Mouse (Mus musculus): ENCODE measurements around the gene Susd2.

The Susd2 gene

DNA sequence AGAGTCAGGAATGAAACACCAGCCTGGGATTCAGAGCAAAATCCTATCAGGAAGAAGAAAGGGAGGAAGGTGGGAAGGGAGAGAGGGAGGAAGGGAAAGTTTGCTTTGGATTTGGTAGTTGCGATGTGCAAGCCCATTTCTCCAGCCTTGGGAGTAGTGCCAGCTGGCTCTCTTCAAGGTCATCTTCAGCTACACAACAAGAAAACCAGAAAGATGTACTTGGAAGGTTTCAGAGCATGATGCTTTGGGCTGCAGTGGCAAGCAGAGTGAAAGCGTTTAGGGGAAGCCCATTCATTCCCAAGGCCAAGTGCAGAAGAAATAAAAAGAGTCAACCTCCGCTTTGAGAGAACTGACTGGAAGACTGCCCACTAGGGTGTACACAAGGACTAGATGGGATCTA lies 16.3 kb downstream of the Susd2 start:
- peak; percentile 84 to 93 for DNase-seq (ENCODE audit: inconsistent age in 2 of 2, low spot score in 1 of 2)

GRCm38 (mm10) chr10:75626991-75627390 lies 16.8 kb downstream of the Susd2 start:
- DNase-seq (ENCODE audit: inconsistent age in 2 of 2, low spot score in 1 of 2) = peak in 1 of 2 experiments; percentile 47

DNA sequence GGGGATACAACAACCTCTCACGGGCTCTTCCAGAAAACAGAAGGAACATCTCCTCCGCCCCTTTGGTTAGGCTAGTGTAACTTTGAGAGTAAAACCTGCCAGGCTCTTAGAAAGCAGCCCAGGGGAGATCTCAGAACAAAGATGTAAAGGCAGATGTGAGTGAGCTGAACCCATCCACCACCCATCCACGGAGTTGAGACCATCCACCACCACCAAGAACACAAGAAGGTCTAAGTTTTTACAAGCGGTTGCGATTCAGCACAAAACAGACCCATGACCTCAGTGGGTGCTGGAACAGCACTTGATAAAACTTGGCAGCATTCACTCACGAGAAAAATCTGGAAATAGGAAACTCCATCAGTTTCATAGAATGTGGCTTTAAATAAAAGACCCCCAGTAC lies 17.9 kb downstream of the Susd2 start:
- no peak for DNase-seq (ENCODE audit: inconsistent age in 2 of 2, low spot score in 1 of 2)

GRCm38 (mm10) chr10:75620818-75621217 lies 23.0 kb downstream of the Susd2 start:
- no peak for DNase-seq (ENCODE audit: inconsistent age in 2 of 2, low spot score in 1 of 2)

GRCm38 (mm10) chr10:75616044-75616443 lies 27.8 kb downstream of the Susd2 start:
- DNase-seq (ENCODE audit: inconsistent age in 2 of 2, low spot score in 1 of 2) = no peak

GRCm38 (mm10) chr10:75610486-75610885 lies 33.3 kb downstream of the Susd2 start:
- DNase-seq (ENCODE audit: inconsistent age in 2 of 2, low spot score in 1 of 2) = no peak

GRCm38 (mm10) chr10:75608975-75609374 lies 34.8 kb downstream of the Susd2 start:
- DNase-seq (ENCODE audit: inconsistent age in 2 of 2, low spot score in 1 of 2) = peak in 1 of 2 experiments; percentile 64

GRCm38 (mm10) chr10:75607253-75607652 lies 36.6 kb downstream of the Susd2 start:
- DNase-seq (ENCODE audit: inconsistent age in 2 of 2, low spot score in 1 of 2) = no peak

DNA sequence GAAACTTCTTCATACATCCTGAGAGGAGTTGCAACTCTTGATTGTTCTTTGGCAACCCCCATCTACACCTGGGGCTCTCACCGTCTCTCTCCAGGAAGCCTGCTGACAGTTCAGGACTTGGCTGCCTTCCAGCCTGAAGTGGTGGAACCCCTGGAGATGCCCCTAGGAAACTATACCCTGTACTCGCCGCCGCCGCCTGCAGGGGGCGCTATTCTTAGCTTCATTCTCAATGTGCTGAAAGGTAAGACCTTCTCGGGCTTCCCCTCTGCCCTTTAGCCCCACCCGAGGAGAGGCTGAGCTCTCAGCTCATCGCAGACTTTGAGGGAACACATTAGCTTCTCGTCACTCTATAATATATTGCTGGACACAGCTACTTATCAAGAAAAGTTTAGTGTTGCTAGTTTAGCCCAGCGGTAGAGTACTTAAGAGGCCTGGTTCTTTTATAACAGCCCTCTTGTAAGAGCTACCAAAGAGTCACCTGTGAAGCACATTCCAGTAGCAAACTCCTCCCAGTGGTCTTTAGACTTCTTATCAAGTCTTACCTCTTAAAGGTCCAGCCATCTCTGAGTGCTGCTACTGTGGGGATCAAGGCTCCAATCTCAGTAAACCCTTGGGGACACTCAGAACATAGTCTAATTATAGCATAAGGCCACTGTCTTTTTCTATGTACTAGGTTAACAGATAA lies 38.5 kb downstream of the Susd2 start:
- peak in 1 of 2 experiments; percentile 64 for DNase-seq (ENCODE audit: inconsistent age in 2 of 2, low spot score in 1 of 2)

GRCm38 (mm10) chr10:75600189-75600730 lies 43.5 kb downstream of the Susd2 start:
- no peak for DNase-seq (ENCODE audit: inconsistent age in 2 of 2, low spot score in 1 of 2)

DNA sequence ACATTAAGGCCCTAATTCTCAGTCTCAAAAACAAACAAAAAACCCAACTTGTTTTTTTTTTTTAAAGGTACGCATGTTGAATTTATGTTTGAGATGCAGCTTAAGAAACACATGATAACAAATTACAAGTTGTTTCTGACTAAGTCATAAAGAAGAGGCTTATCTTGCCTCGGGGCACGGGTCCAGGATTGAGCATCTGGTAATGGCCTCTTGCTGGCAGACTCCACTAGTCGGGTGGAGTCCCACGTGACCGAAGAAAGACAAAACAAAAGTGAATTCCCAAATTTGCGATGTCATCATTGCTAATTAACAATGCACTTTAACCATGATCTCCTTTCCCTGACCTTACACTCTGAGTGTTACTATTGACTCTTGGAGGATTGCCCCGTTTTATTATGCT lies 47.8 kb downstream of the Susd2 start:
- peak; percentile 71 to 77 for DNase-seq (ENCODE audit: inconsistent age in 2 of 2, low spot score in 1 of 2)

DNA sequence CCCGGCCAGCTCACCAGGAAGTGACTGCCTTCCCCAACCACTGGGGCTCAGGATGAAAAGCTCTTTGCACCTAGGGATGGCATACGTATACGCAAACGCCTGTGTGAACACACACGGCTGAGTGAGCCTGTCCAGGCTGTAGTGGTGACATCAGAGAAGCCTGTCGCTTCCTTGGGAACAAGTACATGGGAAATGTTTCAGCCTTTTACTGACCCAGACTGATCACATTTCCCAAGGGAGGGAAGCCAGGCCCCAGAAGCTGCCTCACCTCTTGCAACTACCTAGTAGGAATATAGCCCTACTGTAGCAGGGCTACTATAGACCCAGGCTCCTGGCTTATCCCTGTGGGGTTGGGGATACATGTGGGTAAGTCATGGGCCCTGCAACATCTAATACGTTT lies 51.2 kb downstream of the Susd2 start:
- no peak for DNase-seq (ENCODE audit: inconsistent age in 2 of 2, low spot score in 1 of 2)

- peak in 1 of 2 experiments; percentile 57 for DNase-seq (ENCODE audit: inconsistent age in 2 of 2, low spot score in 1 of 2)
Measured at GRCm38 (mm10) chr10:75591211-75591894, 52.5 kb downstream of the Susd2 start.

DNA sequence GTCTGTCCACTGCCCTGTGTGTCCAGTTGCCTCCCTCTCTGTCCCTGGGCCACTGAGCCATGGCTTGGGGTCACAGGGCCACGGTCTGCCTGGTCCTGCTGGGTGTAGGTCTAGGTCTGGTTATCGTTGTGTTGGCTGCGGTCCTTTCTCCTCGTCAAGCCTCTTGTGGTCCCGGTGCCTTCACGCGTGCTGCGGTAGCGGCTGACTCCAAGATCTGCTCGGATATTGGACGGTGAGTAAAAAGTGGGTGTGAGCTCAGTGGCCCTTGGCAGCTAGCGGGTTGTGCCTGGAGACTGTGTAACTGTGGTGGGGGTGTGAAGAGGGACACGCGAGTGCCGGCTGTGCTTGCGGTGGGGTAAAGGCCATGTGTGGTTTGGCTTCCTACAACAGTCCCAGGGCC lies 54.2 kb downstream of the Susd2 start:
- peak in 1 of 2 experiments; percentile 50 for DNase-seq (ENCODE audit: inconsistent age in 2 of 2, low spot score in 1 of 2)

DNA sequence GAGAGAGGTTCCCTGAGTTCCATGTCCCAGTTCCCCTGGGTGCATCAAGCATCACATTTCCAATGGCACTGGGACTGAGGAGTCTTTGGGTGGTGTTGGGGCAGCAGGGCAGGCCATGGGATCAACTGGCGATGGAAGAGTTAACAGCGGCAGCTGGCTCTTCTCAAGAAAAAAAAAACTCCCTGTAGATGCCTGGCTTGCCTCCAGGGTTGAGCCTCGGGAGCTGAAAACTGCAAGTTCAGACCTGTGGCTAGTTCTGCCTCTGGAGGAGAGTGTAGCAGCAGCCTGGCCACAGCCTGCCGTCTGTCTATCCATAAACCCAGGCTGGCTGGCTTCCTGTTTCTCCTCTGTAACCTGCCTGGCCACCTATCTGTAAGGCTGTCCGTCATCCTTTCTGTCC lies 54.7 kb downstream of the Susd2 start, which contains the start of gene Ggt5:
TSS of gene Ggt5 (plus strand) at position 212 of the 400 bp plus-strand sequence.
- DNase-seq (ENCODE audit: inconsistent age in 2 of 2, low spot score in 1 of 2) = no peak

DNA sequence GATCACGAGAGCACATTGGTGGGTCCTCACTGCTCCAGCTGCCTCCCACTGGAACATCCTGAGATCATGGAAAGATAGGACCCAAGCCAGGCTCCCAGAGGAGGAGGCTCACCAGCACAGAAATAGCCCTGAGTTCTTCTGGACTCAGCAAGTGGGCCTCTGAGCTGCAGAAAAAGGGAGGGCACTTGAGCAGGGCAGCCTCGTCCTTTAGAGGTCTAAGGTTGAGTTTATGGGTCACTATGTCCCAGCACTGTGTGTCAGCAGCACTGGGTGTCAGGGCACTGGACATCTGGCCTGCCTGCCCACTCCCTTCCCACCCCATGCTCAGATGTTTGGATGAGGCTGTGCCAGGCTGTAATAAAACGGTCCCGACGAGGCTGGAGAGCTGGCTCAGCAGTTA lies 55.5 kb downstream of the Susd2 start:
- peak in 1 of 2 experiments; percentile 42 for DNase-seq (ENCODE audit: inconsistent age in 2 of 2, low spot score in 1 of 2)

- peak in 1 of 2 experiments; percentile 43 for DNase-seq (ENCODE audit: inconsistent age in 2 of 2, low spot score in 1 of 2)
Measured at GRCm38 (mm10) chr10:75587781-75588180, 56.0 kb downstream of the Susd2 start.
